Mouse (Mus musculus) kidney, postnatal 25 days (tissue): ENCODE measurements at regions not wholly inside any gene's neighbourhood (a gene's known extent, or its start where the extent isn't known, plus 50 kb on each side); places are given as distances from the start of the nearest gene placed in this dataset.

Source experiments
- DNase-seq, 2 experiments: peaks; one replicate each; pipeline ENCODE4 v3.0.0; 2021; ENCODE audit warnings: mixed read lengths in 2 of 2

DNA sequence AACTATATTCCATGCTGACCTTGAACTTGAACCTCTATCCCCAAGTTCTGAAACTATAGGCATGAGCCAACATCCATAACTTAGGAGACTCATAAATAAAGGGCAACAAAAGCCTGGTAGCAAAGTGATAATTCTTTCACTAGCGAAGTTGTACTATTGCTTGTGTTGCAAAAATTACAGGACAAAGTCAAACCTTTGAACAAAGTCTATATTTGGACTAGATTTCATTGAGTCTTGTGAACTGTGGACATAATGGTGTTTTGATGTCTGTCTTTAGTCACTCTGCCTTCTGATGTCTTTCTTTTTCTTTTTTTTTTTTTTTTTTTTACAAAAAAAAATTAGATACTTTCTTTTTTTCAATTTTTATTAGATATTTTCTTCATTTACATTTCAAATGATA is 594.5 kb downstream of the Etv1 start:
- no peak for DNase-seq
